Mouse (Mus musculus) frontal cortex, adult 2 months (tissue): ENCODE results near the gene Krtap24-1. TPM values are rescaled to one million over a fixed set of nuclear protein-coding genes. Genes with fewer than 3 reads are reported as not detected.

Experiments
- DNase-seq, 2 experiments: peaks; one replicate each; pipeline ENCODE4 v3.0.0; 2022; ENCODE audit warnings: low spot score in 1 of 2; ENCODE audit errors: extremely low spot score in 1 of 2
- polyA plus RNA-seq: library from polyadenylated mRNA; depleted of rRNA; stranded (reverse); fragments of >200 nt; gene quantifications from 2 replicates; pipeline ENCODE4 v1.2.3, GENCODE M21; 2012; rRNA removed

The Krtap24-1 gene
- polyA plus RNA-seq, 1 experiment: not detected

GRCm38 (mm10) chr16:88569096-88569495 is 43.0 kb downstream of the Krtap24-1 start:
- DNase-seq: no peak

DNA sequence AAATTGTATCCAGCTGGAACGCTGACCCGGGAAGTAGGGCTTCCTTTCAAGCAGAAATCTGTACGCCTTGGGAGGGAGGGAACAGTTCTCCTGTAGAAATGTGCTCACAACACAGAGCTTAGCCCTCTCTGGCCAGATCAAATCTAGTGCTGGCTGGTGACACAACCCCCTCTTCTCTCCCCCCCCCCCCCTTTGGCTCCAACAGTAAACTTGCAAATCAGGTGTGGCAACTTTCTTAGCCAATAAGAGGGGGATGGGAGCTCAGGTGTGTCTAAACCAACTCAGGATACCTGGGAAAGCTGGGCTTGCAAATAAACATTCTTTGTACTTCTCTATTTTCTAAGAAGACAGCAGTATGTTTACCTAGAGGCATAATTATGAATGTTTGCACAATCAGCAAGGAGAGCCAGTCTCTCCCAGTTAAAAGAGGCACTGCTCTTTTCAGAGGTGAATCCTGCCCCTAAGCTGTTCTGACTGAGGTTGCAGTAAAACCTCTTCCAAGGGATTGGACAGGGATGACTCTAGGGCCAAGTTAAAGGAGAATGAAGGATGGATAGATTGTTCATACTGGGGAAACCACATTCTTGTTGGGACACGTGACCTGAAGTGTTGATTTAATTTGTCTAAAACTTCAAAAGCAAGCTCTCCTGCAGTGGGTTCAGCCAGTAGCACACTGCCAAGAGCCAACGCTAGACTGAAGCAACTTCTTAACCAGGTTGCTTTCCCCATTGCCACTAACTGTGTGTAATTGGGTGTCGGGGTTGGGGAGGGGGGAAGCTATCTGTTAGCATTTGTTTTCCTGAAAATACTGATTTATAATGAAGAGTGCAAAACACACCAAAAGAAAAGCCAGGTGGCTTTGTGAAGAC is 48.8 kb downstream of the Krtap24-1 start, which contains the start of gene Cldn8:
Gene Cldn8, minus strand, starts transcription at position 139 of the 869 bp plus-strand sequence.
- no peak for DNase-seq

GRCm38 (mm10) chr16:88561617-88562164 is 50.4 kb downstream of the Krtap24-1 start:
- DNase-seq: no peak

Other genes with a start within 250 kb of the Krtap24-1 start
- gene Cldn17, start 105.3 kb downstream of the Krtap24-1 start, polyA plus RNA-seq: not detected in 2 replicates
- gene Cldn8, start 49.1 kb downstream of the Krtap24-1 start, polyA plus RNA-seq: 0.06 TPM in 1 of 2 replicates, not detected in the other
- gene 2310079G19Rik, start 15.4 kb upstream of the Krtap24-1 start, polyA plus RNA-seq: not detected in 2 replicates
- gene Krtap26-1, start 35.5 kb upstream of the Krtap24-1 start, polyA plus RNA-seq: not detected in 2 replicates
- not detected in 2 replicates for gene Krtap27-1, start 59.4 kb upstream of the Krtap24-1 start, polyA plus RNA-seq
- not detected in 2 replicates for gene 2310061N02Rik, start 95.7 kb upstream of the Krtap24-1 start, polyA plus RNA-seq
- gene Krtap13-1, start 116.6 kb upstream of the Krtap24-1 start, polyA plus RNA-seq: not detected in 2 replicates
- not detected in 2 replicates for gene Krtap13, start 139.4 kb upstream of the Krtap24-1 start, polyA plus RNA-seq
- gene 2310034C09Rik, start 146.6 kb upstream of the Krtap24-1 start, polyA plus RNA-seq: not detected in 2 replicates
- gene 2310057N15Rik, start 161.9 kb upstream of the Krtap24-1 start, polyA plus RNA-seq: not detected in 2 replicates
- not detected in 2 replicates for gene Gm5965, start 165.6 kb upstream of the Krtap24-1 start, polyA plus RNA-seq
- not detected in 2 replicates for gene Gm20741, start 199.9 kb upstream of the Krtap24-1 start, polyA plus RNA-seq
- gene Krtap15, start 207.9 kb upstream of the Krtap24-1 start, polyA plus RNA-seq: not detected in 2 replicates
- gene Krtap14, start 213.9 kb upstream of the Krtap24-1 start, polyA plus RNA-seq: not detected in 2 replicates